Mouse (Mus musculus) intestine, embryonic 15.5 days (tissue): ENCODE measurements around the gene Setd5. TPM values are rescaled to one million over a fixed set of nuclear protein-coding genes. Genes with fewer than 3 reads are reported as not detected.

Experiments used
- ATAC-seq: fragments of 200-750 bp; cut with Nextera tagmentation; 2 replicates; pipeline ENCODE4 v1.8.0; 2017; ENCODE audit warnings: moderate TSS enrichment, moderate library complexity
- H3K27ac ChIP-seq: fragments of 300-500 bp; sonication (generic); 2 replicates; pipeline ENCODE4 v1.5.1; 2015; ENCODE audit warnings: mild to moderate bottlenecking, inconsistent platforms
- H3K27me3 ChIP-seq: fragments of 300-500 bp; sonication (generic); replicated peaks from 2 replicates; pipeline ENCODE4 v1.6.1; 2015; ENCODE audit warnings: inconsistent platforms
- H3K36me3 ChIP-seq: fragments of 300-500 bp; sonication (generic); 2 replicates; pipeline ENCODE4 v1.6.1; 2015; ENCODE audit warnings: inconsistent platforms
- H3K4me1 ChIP-seq: fragments of 300-500 bp; sonication (generic); replicated peaks from 2 replicates; pipeline ENCODE4 v1.6.1; 2015; ENCODE audit warnings: inconsistent platforms
- H3K4me2 ChIP-seq: fragments of 300-500 bp; sonication (generic); replicated peaks from 2 replicates; pipeline ENCODE4 v1.6.1; 2015; ENCODE audit warnings: mild to moderate bottlenecking, inconsistent platforms
- H3K4me3 ChIP-seq: fragments of 300-500 bp; sonication (generic); replicated peaks from 2 replicates; pipeline ENCODE4 v1.5.1; 2015; ENCODE audit warnings: inconsistent platforms
- H3K9ac ChIP-seq: fragments of 300-500 bp; sonication (generic); 2 replicates; pipeline ENCODE4 v1.6.1; 2015; ENCODE audit warnings: inconsistent platforms
- H3K9me3 ChIP-seq: fragments of 300-500 bp; sonication (generic); 2 replicates; pipeline ENCODE4 v1.6.1; 2016; ENCODE audit warnings: inconsistent platforms
- WGBS: fragments of 180-500 bp; shearing (Covaris S2); methylation state at CpG from one replicate; pipeline ENCODE4 v1.1.7; 2015; 5-methylcytosine and 5-hydroxymethylcytosine counted together
- polyA plus RNA-seq: library from polyadenylated mRNA; unstranded; fragments of >200 nt; fragmentation: Nextera tagmentation; extraction: Ambion mirVana; gene quantifications from 2 replicates; pipeline ENCODE4 v1.2.1, GENCODE M21; 2015

Gene Setd5
- polyA plus RNA-seq, 1 experiment from 2014 or later: 70.0 TPM

GRCm38 (mm10) chr6:113040319-113040718 is 36.8 kb upstream of the Setd5 start:
- no peaks in the 10 kb centered on the region for H3K27me3 ChIP-seq
- no peaks in the 10 kb centered on the region for H3K36me3 ChIP-seq
- WGBS: 76% methylated on average over 2 of the region's 2 CpGs
- H3K4me2 ChIP-seq: no peak overlapping the region
- peaks cover 11% of the 10 kb centered on the region for H3K4me1 ChIP-seq
- no peak overlapping the region for H3K9ac ChIP-seq
- no peak overlapping the region for H3K4me3 ChIP-seq
- no peak overlapping the region for H3K27ac ChIP-seq
- no peaks in the 10 kb centered on the region for H3K9me3 ChIP-seq
- ATAC-seq: no peak

GRCm38 (mm10) chr6:113041215-113041990 is 35.8 kb upstream of the Setd5 start:
- Histone ChIP-seq H3K9ac (no peak overlapping the region), H3K9me3 (no peaks in the 10 kb centered on the region), H3K27ac (no peak overlapping the region), H3K36me3 (no peaks in the 10 kb centered on the region), H3K4me2 (no peak overlapping the region), H3K4me3 (no peak overlapping the region), H3K27me3 (no peaks in the 10 kb centered on the region), H3K4me1 (peaks cover 12% of the 10 kb centered on the region)
- no peak for ATAC-seq
- WGBS: 83% methylated on average over 11 of the region's 11 CpGs

- H3K36me3 ChIP-seq: no peaks in the 10 kb centered on the region
- H3K4me3 ChIP-seq: peak overlapping the region; percentile 69
- H3K9me3 ChIP-seq: no peaks in the 10 kb centered on the region
- H3K4me1 ChIP-seq: peaks cover 11% of the 10 kb centered on the region
- H3K4me2 ChIP-seq: peak overlapping the region; percentile 82
- peak overlapping the region; percentile 94 for H3K27ac ChIP-seq
- under 1% methylated on average over 11 of the region's 11 CpGs for WGBS
- peak overlapping the region; percentile 72 for H3K9ac ChIP-seq
- no peaks in the 10 kb centered on the region for H3K27me3 ChIP-seq
- ATAC-seq: peak; percentile 50
Observed at GRCm38 (mm10) chr6:113045575-113045974, 31.6 kb upstream of the Setd5 start.

- peaks cover 11% of the 10 kb centered on the region for H3K4me1 ChIP-seq
- peak within 1 kb of the TSS; percentile 82 for H3K4me2 ChIP-seq
- no peaks in the 10 kb centered on the region for H3K9me3 ChIP-seq
- peak; percentile 100 for ATAC-seq
- H3K27ac ChIP-seq: peak within 1 kb of the TSS; percentile 94
- H3K27me3 ChIP-seq: no peaks in the 10 kb centered on the region
- peaks cover 4% of the 10 kb centered on the region for H3K36me3 ChIP-seq
- under 1% methylated on average over 59 of the region's 59 CpGs for whole genome bisulfite sequencing
- H3K9ac ChIP-seq: peak within 1 kb of the TSS; percentile 72
- peak within 1 kb of the TSS; percentile 69 for H3K4me3 ChIP-seq
Observed at GRCm38 (mm10) chr6:113046041-113046975, 30.9 kb upstream of the Setd5 start, which contains the start of gene Thumpd3. Gene Thumpd3, plus strand, starts transcription at chr6:113046225.

GRCm38 (mm10) chr6:113047016-113047746 is 30.0 kb upstream of the Setd5 start:
- Histone ChIP-seq H3K9me3 (no peaks in the 10 kb centered on the region), H3K4me2 (peak overlapping the region; percentile 82), H3K4me3 (peak overlapping the region; percentile 69), H3K27ac (peak overlapping the region; percentile 94), H3K36me3 (peaks cover 7% of the 10 kb centered on the region), H3K9ac (peak overlapping the region; percentile 69), H3K4me1 (peaks cover 11% of the 10 kb centered on the region), H3K27me3 (no peaks in the 10 kb centered on the region)
- WGBS: 52% methylated on average over 15 of the region's 15 CpGs
- ATAC-seq: no peak

- H3K4me2 ChIP-seq: no peak overlapping the region
- ATAC-seq: no peak
- no peak overlapping the region for H3K9ac ChIP-seq
- no peaks in the 10 kb centered on the region for H3K27me3 ChIP-seq
- H3K9me3 ChIP-seq: no peaks in the 10 kb centered on the region
- no peak overlapping the region for H3K27ac ChIP-seq
- peaks cover 7% of the 10 kb centered on the region for H3K36me3 ChIP-seq
- peaks cover 11% of the 10 kb centered on the region for H3K4me1 ChIP-seq
- WGBS: 88% methylated on average over 2 of the region's 2 CpGs
- H3K4me3 ChIP-seq: no peak overlapping the region
Observed at GRCm38 (mm10) chr6:113048371-113048770, 28.8 kb upstream of the Setd5 start.

- H3K9ac ChIP-seq: no peak overlapping the region
- no peaks in the 10 kb centered on the region for H3K9me3 ChIP-seq
- H3K4me3 ChIP-seq: no peak overlapping the region
- H3K27ac ChIP-seq: no peak overlapping the region
- H3K36me3 ChIP-seq: peaks cover 7% of the 10 kb centered on the region
- H3K4me2 ChIP-seq: no peak overlapping the region
- peaks cover 14% of the 10 kb centered on the region for H3K4me1 ChIP-seq
- H3K27me3 ChIP-seq: no peaks in the 10 kb centered on the region
- 81% methylated on average over 3 of the region's 3 CpGs for WGBS
- ATAC-seq: no peak
Observed at GRCm38 (mm10) chr6:113049159-113049558, 28.0 kb upstream of the Setd5 start.

- Histone ChIP-seq H3K9ac (no peak overlapping the region), H3K4me2 (no peak overlapping the region), H3K27ac (peak overlapping the region; percentile 74; the same call in 1 of the 2 replicates), H3K36me3 (peaks cover 10% of the 10 kb centered on the region), H3K27me3 (no peaks in the 10 kb centered on the region), H3K4me1 (0 out of 2 replicates have a peak, but pooled peaks cover 3% of the 10 kb centered on the region), H3K9me3 (no peaks in the 10 kb centered on the region), H3K4me3 (no peak overlapping the region)
- WGBS: 47% methylated on average over 3 of the region's 3 CpGs
- ATAC-seq: peak; percentile 86
Observed at GRCm38 (mm10) chr6:113052972-113053371, 24.2 kb upstream of the Setd5 start.

GRCm38 (mm10) chr6:113054552-113055107 is 22.5 kb upstream of the Setd5 start:
- peaks cover 10% of the 10 kb centered on the region for H3K36me3 ChIP-seq
- peak overlapping the region; percentile 74 for H3K27ac ChIP-seq
- peak overlapping the region; percentile 6; the same call in 1 of the 2 replicates for H3K4me2 ChIP-seq
- H3K9ac ChIP-seq: no peak overlapping the region
- 0 out of 2 replicates have a peak, but pooled peaks cover 3% of the 10 kb centered on the region for H3K4me1 ChIP-seq
- no peaks in the 10 kb centered on the region for H3K9me3 ChIP-seq
- H3K27me3 ChIP-seq: no peaks in the 10 kb centered on the region
- WGBS: 64% methylated on average over 6 of the region's 6 CpGs
- H3K4me3 ChIP-seq: no peak overlapping the region
- peak; percentile 93 for ATAC-seq

GRCm38 (mm10) chr6:113060892-113061563 is 16.1 kb upstream of the Setd5 start:
- peaks cover 35% of the 10 kb centered on the region for H3K36me3 ChIP-seq
- no peaks in the 10 kb centered on the region for H3K9me3 ChIP-seq
- no peak overlapping the region for H3K9ac ChIP-seq
- no peaks in the 10 kb centered on the region for H3K4me1 ChIP-seq
- H3K4me2 ChIP-seq: no peak overlapping the region
- H3K4me3 ChIP-seq: no peak overlapping the region
- 88% methylated on average over 1 of the region's 1 CpGs for WGBS
- no peaks in the 10 kb centered on the region for H3K27me3 ChIP-seq
- H3K27ac ChIP-seq: no peak overlapping the region
- no peak for ATAC-seq

GRCm38 (mm10) chr6:113062253-113062652 is 14.9 kb upstream of the Setd5 start:
- Histone ChIP-seq H3K27me3 (no peaks in the 10 kb centered on the region), H3K27ac (no peak overlapping the region), H3K4me2 (no peak overlapping the region), H3K9me3 (no peaks in the 10 kb centered on the region), H3K9ac (no peak overlapping the region), H3K4me3 (no peak overlapping the region), H3K4me1 (no peaks in the 10 kb centered on the region), H3K36me3 (peaks cover 38% of the 10 kb centered on the region)
- WGBS: 76% methylated on average over 3 of the region's 3 CpGs
- no peak for ATAC-seq
